Mouse (Mus musculus) limb, embryonic 11.5 days (tissue): ENCODE data around the gene Unc93a2. TPM values are rescaled to one million over a fixed set of nuclear protein-coding genes. Genes with fewer than 3 reads are reported as not detected.
"Not testable (repeated sequence)": the region's sequence is repeated elsewhere in the genome, so short reads cannot be mapped to it uniquely, and the experiment has no call there.

ENCODE experiments used
- ATAC-seq: fragments of 200-750 bp; cut with Nextera tagmentation; 2 replicates; pipeline ENCODE4 v1.8.0; 2017; ENCODE audit warnings: low read depth; ENCODE audit not compliant: insufficient number of reproducible peaks, low FRiP score, low TSS enrichment
- DNase-seq: peaks from one replicate; pipeline ENCODE4 v3.0.0-alpha.2; 2015; ENCODE audit warnings: low spot score
- H3K27ac ChIP-seq: fragments of 300-500 bp; sonication (generic); replicated peaks from 2 replicates; pipeline ENCODE4 v1.5.1; 2014; ENCODE audit warnings: low read depth, mild to moderate bottlenecking, low read length
- H3K27me3 ChIP-seq: fragments of 300-500 bp; sonication (generic); 2 replicates; pipeline ENCODE4 v1.6.1; 2014; ENCODE audit warnings: mild to moderate bottlenecking, low read length, mixed read lengths; ENCODE audit not compliant: control insufficient read depth, insufficient read depth
- H3K36me3 ChIP-seq: fragments of 300-500 bp; sonication (generic); 2 replicates; pipeline ENCODE4 v1.6.1; 2014; ENCODE audit warnings: mild to moderate bottlenecking, low read length, moderate library complexity, mixed read lengths; ENCODE audit not compliant: control insufficient read depth, insufficient read depth
- H3K4me1 ChIP-seq: fragments of 300-500 bp; sonication (generic); 2 replicates; pipeline ENCODE4 v1.6.1; 2014; ENCODE audit warnings: low read length, mixed read lengths; ENCODE audit not compliant: control insufficient read depth, insufficient read depth
- H3K4me2 ChIP-seq: fragments of 300-500 bp; sonication (generic); 2 replicates; pipeline ENCODE4 v1.6.1; 2014; ENCODE audit warnings: low read depth, mild to moderate bottlenecking, moderate library complexity; ENCODE audit not compliant: severe bottlenecking
- H3K4me3 ChIP-seq: fragments of 300-500 bp; sonication (generic); 2 replicates; pipeline ENCODE4 v1.5.1; 2014; ENCODE audit warnings: low read depth, low read length
- H3K9ac ChIP-seq: fragments of 300-500 bp; sonication (generic); 2 replicates; pipeline ENCODE4 v1.6.1; 2014; ENCODE audit warnings: mild to moderate bottlenecking, low read length
- H3K9me3 ChIP-seq: fragments of 300-500 bp; sonication (generic); 2 replicates; pipeline ENCODE4 v1.6.1; 2016; ENCODE audit warnings: low read length; ENCODE audit not compliant: control insufficient read depth
- WGBS: fragments of 180-500 bp; shearing (Covaris S2); extraction: QIAGEN DNeasy Blood & Tissue Kit; methylation state at CpG from one replicate; pipeline ENCODE4 v1.1.7; 2014; 5-methylcytosine and 5-hydroxymethylcytosine counted together
- polyA plus RNA-seq: library from polyadenylated mRNA; unstranded; fragments of >200 nt; fragmentation: Nextera tagmentation; extraction: Ambion mirVana; gene quantifications from 2 replicates; pipeline ENCODE4 v1.2.1, GENCODE M21; 2014

Gene Unc93a2
- polyA plus RNA-seq, 1 experiment from 2014 or later, result not detected

DNA sequence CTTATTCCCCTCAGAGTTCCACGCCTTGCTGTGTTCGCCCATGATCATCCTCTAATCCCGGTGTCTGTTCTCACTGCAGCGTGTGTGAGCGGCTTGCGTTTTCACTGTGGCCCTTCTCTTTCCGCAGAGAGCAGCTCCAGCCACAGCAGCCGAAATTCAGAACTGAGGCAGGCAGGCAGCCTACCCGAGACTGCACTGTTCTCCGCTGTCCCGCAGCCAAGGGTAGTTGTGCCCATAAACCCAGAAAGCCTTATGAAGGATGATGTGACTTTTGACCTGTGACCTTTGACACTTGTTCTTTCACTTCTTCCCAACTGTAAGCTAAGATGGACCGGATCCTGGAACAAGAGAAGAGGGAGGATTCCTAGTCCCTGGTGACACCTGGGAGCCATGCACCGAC lies 11.8 kb upstream of the Unc93a2 start:
- ATAC-seq, H3K9ac ChIP-seq: not testable (repeated sequence)
- 75% methylated on average over 9 of the region's 13 CpGs for WGBS

GRCm38 (mm10) chr17:7396288-7396687 lies 11.0 kb upstream of the Unc93a2 start:
- not testable (repeated sequence) for H3K4me3 ChIP-seq, H3K4me2 ChIP-seq, H3K36me3 ChIP-seq, ATAC-seq, DNase-seq, H3K9ac ChIP-seq, H3K4me1 ChIP-seq, H3K27me3 ChIP-seq, H3K9me3 ChIP-seq, H3K27ac ChIP-seq
- WGBS, result no CpG with 5 or more reads among the region's 2 CpGs

More for the DNA sequence above, 11.8 kb upstream of the Unc93a2 start:
- DNase-seq, H3K27ac ChIP-seq, H3K9me3 ChIP-seq, H3K36me3 ChIP-seq, H3K27me3 ChIP-seq, H3K4me3 ChIP-seq, H3K4me2 ChIP-seq, H3K4me1 ChIP-seq: not testable (repeated sequence)

GRCm38 (mm10) chr17:7395671-7396070 lies 10.4 kb upstream of the Unc93a2 start:
- not testable (repeated sequence) for H3K4me3 ChIP-seq, H3K9ac ChIP-seq, H3K9me3 ChIP-seq, H3K27me3 ChIP-seq, H3K36me3 ChIP-seq, H3K4me1 ChIP-seq, ATAC-seq, H3K27ac ChIP-seq, DNase-seq, H3K4me2 ChIP-seq
- 93% methylated on average over 6 of the region's 8 CpGs for WGBS

- H3K9ac ChIP-seq, H3K27me3 ChIP-seq, H3K27ac ChIP-seq, H3K4me3 ChIP-seq, H3K9me3 ChIP-seq, ATAC-seq, H3K36me3 ChIP-seq, H3K4me1 ChIP-seq, DNase-seq, H3K4me2 ChIP-seq: not testable (repeated sequence)
- WGBS, result 90% methylated on average over 7 of the region's 7 CpGs
Measured at GRCm38 (mm10) chr17:7395116-7395515, 9.9 kb upstream of the Unc93a2 start.

GRCm38 (mm10) chr17:7389898-7390297 lies 4.6 kb upstream of the Unc93a2 start:
- not testable (repeated sequence) for H3K9me3 ChIP-seq, H3K4me1 ChIP-seq
- WGBS, result 77% methylated on average over 7 of the region's 7 CpGs

DNA sequence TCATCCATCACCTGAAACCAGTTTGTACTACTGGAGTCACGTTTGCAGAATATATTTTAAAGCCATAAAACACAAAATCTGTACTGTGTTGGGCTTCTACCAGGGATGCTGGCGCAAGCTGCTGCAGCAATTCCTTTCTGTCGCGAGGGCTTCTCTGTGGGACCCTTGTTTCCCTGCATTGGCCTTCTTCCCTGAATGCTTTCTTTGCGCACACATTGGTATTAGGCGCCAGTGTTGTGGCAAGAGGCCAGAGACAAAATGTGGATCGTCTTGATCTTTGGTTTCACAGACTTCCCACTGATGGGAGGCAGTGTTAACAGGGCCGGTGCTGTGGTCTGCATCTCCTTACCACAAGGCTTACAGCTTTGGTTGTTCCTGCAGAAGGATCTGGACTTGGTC lies 3.7 kb upstream of the Unc93a2 start:
- not testable (repeated sequence) for H3K27me3 ChIP-seq, H3K27ac ChIP-seq, H3K9ac ChIP-seq, H3K9me3 ChIP-seq, H3K4me1 ChIP-seq, H3K36me3 ChIP-seq, H3K4me3 ChIP-seq, DNase-seq, H3K4me2 ChIP-seq, ATAC-seq
- 84% methylated on average over 6 of the region's 8 CpGs for WGBS

More at GRCm38 (mm10) chr17:7389898-7390297, 4.6 kb upstream of the Unc93a2 start:
- H3K4me3 ChIP-seq, H3K27me3 ChIP-seq, H3K36me3 ChIP-seq, H3K9ac ChIP-seq, H3K27ac ChIP-seq, DNase-seq, ATAC-seq, H3K4me2 ChIP-seq: not testable (repeated sequence)

DNA sequence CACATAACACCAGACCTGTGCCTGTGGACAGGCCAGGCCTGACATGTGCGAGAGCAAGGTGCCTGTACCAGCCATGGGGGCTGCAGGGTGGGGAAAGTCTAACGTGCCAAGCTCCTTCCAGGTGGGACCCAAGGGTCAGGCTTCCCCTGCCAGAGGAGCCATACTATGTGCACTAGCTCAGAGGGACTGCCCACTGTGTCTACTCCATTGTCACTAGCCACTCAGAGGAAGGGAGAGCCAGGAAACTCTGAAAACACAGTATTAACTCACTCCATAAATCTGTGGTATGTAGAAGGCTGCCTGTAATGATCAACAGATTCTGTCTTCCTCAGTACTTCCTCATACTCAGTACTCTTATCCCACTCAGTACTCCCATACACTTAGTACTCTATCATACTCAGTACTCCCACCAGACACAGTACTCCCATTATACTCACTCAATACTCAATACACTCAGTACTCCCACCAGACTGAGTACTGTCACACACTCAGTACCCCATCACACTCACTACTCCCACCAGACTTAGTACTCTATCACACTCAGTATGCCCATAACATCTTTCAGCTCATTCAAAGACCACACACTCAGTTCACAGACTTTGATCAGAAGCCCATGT lies 3.2 kb upstream of the Unc93a2 start:
- not testable (repeated sequence) for H3K4me2 ChIP-seq, H3K4me1 ChIP-seq, H3K27me3 ChIP-seq, H3K27ac ChIP-seq, DNase-seq, H3K9ac ChIP-seq, H3K36me3 ChIP-seq, H3K4me3 ChIP-seq, H3K9me3 ChIP-seq
- ATAC-seq, result peak; percentile 59; the same call in 1 of the 2 replicates
- WGBS, result no CpG with 5 or more reads among the region's 2 CpGs

GRCm38 (mm10) chr17:7386016-7386415 lies 752 bp upstream of the Unc93a2 start:
- not testable (repeated sequence) for H3K27ac ChIP-seq, H3K4me3 ChIP-seq, H3K9me3 ChIP-seq, H3K27me3 ChIP-seq, H3K4me1 ChIP-seq, H3K4me2 ChIP-seq, ATAC-seq, H3K36me3 ChIP-seq, DNase-seq, H3K9ac ChIP-seq
- 78% methylated on average over 8 of the region's 8 CpGs for WGBS
